Comparison of ENCODE assay signal across 8 mouse cellular contexts in genomic region chr8:124652546-124652945, GRCm38 (mm10). TPM values are rescaled to one million over a fixed set of nuclear protein-coding genes. Genes with fewer than 3 reads are reported as not detected.
DNase-seq lines count a peak whose midpoint lies in the region; ATAC-seq and TF ChIP-seq lines count a peak whose summit lies in the region.

No protein-coding gene starts in this region.

- no peak for DNase-seq in forebrain, embryonic 10.5 days (ENCODE audit: extremely low spot score, low spot score)
- DNase-seq in forebrain, embryonic 11.5 days (ENCODE audit: low spot score), result no peak
- peak; percentile 18 for DNase-seq in R1 (ENCODE audit: low read depth, low spot score)
- DNase-seq in limb, embryonic 14.5 days (ENCODE audit: low spot score), result peak; percentile 72
- no peak for DNase-seq in layer of hippocampus, adult 9-11 months
- no peak for DNase-seq in natural killer cell, adult 2 months (ENCODE audit: low spot score in 2 of 2)
- no peak for DNase-seq in layer of hippocampus, adult 2 months (ENCODE audit: low spot score in 2 of 2)

- H3K9me3 ChIP-seq in forebrain, embryonic 10.5 days, result no peaks in the 10 kb centered on the region
- H3K9me3 ChIP-seq in forebrain, embryonic 11.5 days (ENCODE audit: control insufficient read depth, low read length), result no peaks in the 10 kb centered on the region
- no peaks in the 10 kb centered on the region for H3K9me3 ChIP-seq in heart, embryonic 13.5 days
- H3K9me3 ChIP-seq in limb, embryonic 14.5 days (ENCODE audit: control insufficient read depth, low read length), result no peaks in the 10 kb centered on the region

- no peak overlapping the region for H3K4me3 ChIP-seq in forebrain, embryonic 10.5 days
- H3K4me3 ChIP-seq in forebrain, embryonic 11.5 days (ENCODE audit: low read depth, low read length), result no peak overlapping the region
- no peak overlapping the region for H3K4me3 ChIP-seq in heart, embryonic 13.5 days
- no peak overlapping the region for H3K4me3 ChIP-seq in limb, embryonic 14.5 days (replicated peaks; ENCODE audit: low read length)
- H3K4me3 ChIP-seq in layer of hippocampus, adult 2 months, result no peak overlapping the region

- no peak for TF ChIP-seq CTCF in layer of hippocampus, adult 2 months (conservative IDR thresholded peaks at IDR 0.05)

- no peak for TF ChIP-seq POLR2A in limb, embryonic 14.5 days (IDR thresholded peaks at IDR 0.05; ENCODE audit: borderline replicate concordance, extremely low read depth, insufficient read depth, insufficient read length)

- H3K9ac ChIP-seq in forebrain, embryonic 11.5 days (ENCODE audit: low read length), result no peak overlapping the region
- peak overlapping the region; percentile 48 for H3K9ac ChIP-seq in heart, embryonic 13.5 days
- H3K9ac ChIP-seq in limb, embryonic 14.5 days (ENCODE audit: low read depth, low read length, severe bottlenecking), result no peak overlapping the region

- whole genome bisulfite sequencing in forebrain, embryonic 10.5 days, result 46% methylated on average over 4 of the region's 4 CpGs
- 39% methylated on average over 4 of the region's 4 CpGs for WGBS in forebrain, embryonic 11.5 days
- WGBS in heart, embryonic 13.5 days, result 18% methylated on average over 4 of the region's 4 CpGs
- 23% methylated on average over 4 of the region's 4 CpGs for WGBS in limb, embryonic 14.5 days

- H3K4me2 ChIP-seq in forebrain, embryonic 11.5 days (ENCODE audit: low read depth, low read length, severe bottlenecking), result no peak overlapping the region
- H3K4me2 ChIP-seq in heart, embryonic 13.5 days, result peak overlapping the region; percentile 28
- no peak overlapping the region for H3K4me2 ChIP-seq in limb, embryonic 14.5 days (replicated peaks; ENCODE audit: low read depth, low read length, severe bottlenecking)

- H3K36me3 ChIP-seq in forebrain, embryonic 10.5 days (replicated peaks), result peaks cover 39% of the 10 kb centered on the region
- no peaks in the 10 kb centered on the region for H3K36me3 ChIP-seq in forebrain, embryonic 11.5 days (ENCODE audit: control insufficient read depth, insufficient read depth, low read length)
- peaks cover 52% of the 10 kb centered on the region for H3K36me3 ChIP-seq in heart, embryonic 13.5 days
- H3K36me3 ChIP-seq in limb, embryonic 14.5 days (ENCODE audit: control insufficient read depth, insufficient read depth, low read length), result peaks cover 39% of the 10 kb centered on the region

- peaks cover 44% of the 10 kb centered on the region for H3K4me1 ChIP-seq in forebrain, embryonic 10.5 days
- H3K4me1 ChIP-seq in forebrain, embryonic 11.5 days (replicated peaks; ENCODE audit: control insufficient read depth, insufficient read depth, low read length), result 0 out of 2 replicates have a peak, but pooled peaks cover 2% of the 10 kb centered on the region
- H3K4me1 ChIP-seq in heart, embryonic 13.5 days, result peaks cover 99% of the 10 kb centered on the region
- peaks cover 28% of the 10 kb centered on the region for H3K4me1 ChIP-seq in limb, embryonic 14.5 days (ENCODE audit: control insufficient read depth, insufficient read depth, low read length)

- peak overlapping the region; percentile 9; the same call in 1 of the 2 replicates for H3K27ac ChIP-seq in forebrain, embryonic 10.5 days
- H3K27ac ChIP-seq in forebrain, embryonic 11.5 days (ENCODE audit: low read depth, low read length), result no peak overlapping the region
- peak overlapping the region; percentile 96 for H3K27ac ChIP-seq in heart, embryonic 13.5 days (replicated peaks)
- peak overlapping the region; percentile 79 for H3K27ac ChIP-seq in limb, embryonic 14.5 days (replicated peaks; ENCODE audit: low read depth, low read length)
- H3K27ac ChIP-seq in layer of hippocampus, adult 2 months, result no peak overlapping the region; the same call in 1 of the 2 replicates

- ATAC-seq in forebrain, embryonic 11.5 days (replicated peaks; ENCODE audit: low FRiP score), result no peak
- ATAC-seq in heart, embryonic 13.5 days (ENCODE audit: extremely low read depth, insufficient number of reproducible peaks, low FRiP score, low TSS enrichment), result peak; percentile 53; the same call in 1 of the 2 replicates
- peak; percentile 53 for ATAC-seq in limb, embryonic 14.5 days (ENCODE audit: low FRiP score, low read depth)

- no peaks in the 10 kb centered on the region for H3K27me3 ChIP-seq in forebrain, embryonic 10.5 days (ENCODE audit: poor library complexity, severe bottlenecking)
- H3K27me3 ChIP-seq in forebrain, embryonic 11.5 days (ENCODE audit: control insufficient read depth, insufficient read depth, low read length), result no peaks in the 10 kb centered on the region
- no peaks in the 10 kb centered on the region for H3K27me3 ChIP-seq in heart, embryonic 13.5 days (replicated peaks)
- no peaks in the 10 kb centered on the region for H3K27me3 ChIP-seq in limb, embryonic 14.5 days (ENCODE audit: control insufficient read depth, insufficient read depth, low read length)

RNA-seq across cellular contexts. Expression of gene 2310022B05Rik, which starts 10.6 kb away (rescaled TPM):
- polyA plus RNA-seq in forebrain, embryonic 10.5 days (2016; fragmentation: Nextera tagmentation; extraction: Ambion mirVana), result 17.9 and 18.2 TPM in 2 replicates
- polyA plus RNA-seq in forebrain, embryonic 11.5 days (2014; fragmentation: Nextera tagmentation; extraction: Ambion mirVana), result 23.5 and 26.6 TPM in 2 replicates
- 37.8 TPM in 2 replicates for polyA plus RNA-seq in heart, embryonic 13.5 days (2015; fragmentation: Nextera tagmentation; extraction: Ambion mirVana)
- polyA plus RNA-seq in limb, embryonic 14.5 days (2012; rRNA removed), result 89.4 and 105 TPM in 2 replicates
- polyA plus RNA-seq in limb, embryonic 14.5 days (2014; fragmentation: Nextera tagmentation; extraction: Ambion mirVana), result 50.7 and 53.9 TPM in 2 replicates
- 10 to 100 TPM; 76.5 to 77.4 TPM for total RNA-seq in layer of hippocampus, adult 2 months (2021)

Comparison
In these comparisons a context has a peak if more than half of its experiments do, and no peak if none do; other contexts are left out.
1. H3K27ac ChIP-seq: peak in forebrain, embryonic 10.5 days (single experiment), heart, embryonic 13.5 days (single experiment) and limb, embryonic 14.5 days (single experiment); none in forebrain, embryonic 11.5 days (single experiment) and layer of hippocampus, adult 2 months (single experiment).
2. DNase-seq: peak in R1 (single experiment) and limb, embryonic 14.5 days (single experiment); none in forebrain, embryonic 10.5 days (single experiment), forebrain, embryonic 11.5 days (single experiment), layer of hippocampus, adult 9-11 months (single experiment), natural killer cell, adult 2 months (0 of 2) and layer of hippocampus, adult 2 months (0 of 2).